Mouse (Mus musculus) erythroblast, embryonic 14.5 days (primary cell): Measurements from ENCODE around the gene Txn2. TPM values are rescaled to one million over a fixed set of nuclear protein-coding genes. Genes with fewer than 3 reads are reported as not detected.

ENCODE experiments used
- H3K27me3 ChIP-seq: 2 replicates; pipeline ENCODE4 v1.6.1; 2012; ENCODE audit warnings: inconsistent platforms; ENCODE audit not compliant: control insufficient read depth
- H3K36me3 ChIP-seq: 2 replicates; pipeline ENCODE4 v1.6.1; 2012; ENCODE audit warnings: mild to moderate bottlenecking, inconsistent platforms; ENCODE audit not compliant: control insufficient read depth
- H3K4me1 ChIP-seq: 2 replicates; pipeline ENCODE4 v1.6.1; 2012; ENCODE audit warnings: inconsistent platforms; ENCODE audit not compliant: control insufficient read depth
- H3K4me3 ChIP-seq: replicated peaks from 2 replicates; pipeline ENCODE3; 2012; ENCODE audit warnings: moderate library complexity, mild to moderate bottlenecking, inconsistent platforms
- H3K9me3 ChIP-seq: 2 replicates; pipeline ENCODE4 v1.6.1; 2012; ENCODE audit warnings: low read length, inconsistent platforms, mixed read lengths; ENCODE audit not compliant: control insufficient read depth
- GATA1 ChIP-seq: IDR thresholded peaks from 2 replicates; pipeline ENCODE4 v1.6.1; 2012; ENCODE audit warnings: low read length, inconsistent platforms, mixed read lengths
- TAL1 ChIP-seq: IDR thresholded peaks from 3 replicates; pipeline ENCODE4 v1.6.1; 2012; ENCODE audit warnings: low read length, inconsistent platforms, mixed read lengths
- polyA plus RNA-seq: library from polyadenylated mRNA; stranded (reverse); fragments of >175 nt; gene quantifications from 2 replicates; pipeline ENCODE4 v1.2.3, GENCODE M21; 2012

The Txn2 gene
- polyA plus RNA-seq, 1 experiment: 41.7 TPM

DNA sequence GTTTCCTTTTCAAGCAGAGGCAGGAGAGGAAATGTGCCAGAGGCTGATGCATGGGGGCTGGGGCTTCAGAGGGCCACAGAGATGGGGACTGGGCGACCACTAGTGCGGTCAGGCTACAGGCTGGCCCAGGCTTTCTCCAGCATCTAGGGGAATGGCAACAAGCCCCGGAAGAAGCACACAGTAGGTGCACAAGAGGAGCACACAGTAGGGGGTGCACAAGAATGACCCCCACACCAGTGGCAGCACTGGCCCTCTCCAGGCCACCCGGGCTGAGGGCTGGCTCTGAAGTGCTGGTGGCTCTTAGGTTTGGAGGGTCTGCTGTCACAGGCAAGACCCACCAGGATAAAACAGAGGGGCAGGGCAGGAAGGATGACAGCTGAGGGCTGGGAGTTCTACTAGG, 13.5 kb downstream of the Txn2 start:
- TF ChIP-seq TAL1: no peak
- no peak for TF ChIP-seq GATA1
- Histone ChIP-seq H3K27me3 (no peaks in the 10 kb centered on the region), H3K9me3 (no peaks in the 10 kb centered on the region), H3K4me3 (no peak overlapping the region), H3K36me3 (peaks cover 70% of the 10 kb centered on the region), H3K4me1 (no peaks in the 10 kb centered on the region; the same call in 1 of the 2 replicates)

- peaks cover 62% of the 10 kb centered on the region for H3K36me3 ChIP-seq
- H3K27me3 ChIP-seq: no peaks in the 10 kb centered on the region
- no peak for TF ChIP-seq TAL1
- no peak overlapping the region for H3K4me3 ChIP-seq
- no peaks in the 10 kb centered on the region; the same call in 1 of the 2 replicates for H3K4me1 ChIP-seq
- H3K9me3 ChIP-seq: no peaks in the 10 kb centered on the region
Measured at GRCm38 (mm10) chr15:77914507-77914906, 14.3 kb downstream of the Txn2 start.

- H3K27me3 ChIP-seq: no peaks in the 10 kb centered on the region
- H3K4me3 ChIP-seq: no peak overlapping the region
- TF ChIP-seq TAL1 (no peak), GATA1 (no peak)
- peaks cover 47% of the 10 kb centered on the region for H3K36me3 ChIP-seq
- H3K4me1 ChIP-seq: no peaks in the 10 kb centered on the region; the same call in 1 of the 2 replicates
- no peaks in the 10 kb centered on the region for H3K9me3 ChIP-seq
Measured at GRCm38 (mm10) chr15:77913054-77913453, 15.8 kb downstream of the Txn2 start.

- Histone ChIP-seq H3K27me3 (no peaks in the 10 kb centered on the region), H3K9me3 (no peaks in the 10 kb centered on the region), H3K4me3 (no peak overlapping the region), H3K4me1 (no peaks in the 10 kb centered on the region; the same call in 1 of the 2 replicates), H3K36me3 (peaks cover 43% of the 10 kb centered on the region)
- TF ChIP-seq TAL1 (no peak), GATA1 (no peak)
Measured at GRCm38 (mm10) chr15:77912585-77912984, 16.2 kb downstream of the Txn2 start.

GRCm38 (mm10) chr15:77912048-77912447, 16.8 kb downstream of the Txn2 start:
- no peak for TF ChIP-seq GATA1
- no peak for TF ChIP-seq TAL1
- H3K9me3 ChIP-seq: no peaks in the 10 kb centered on the region
- peaks cover 2% of the 10 kb centered on the region for H3K27me3 ChIP-seq
- no peaks in the 10 kb centered on the region; the same call in 1 of the 2 replicates for H3K4me1 ChIP-seq
- peaks cover 39% of the 10 kb centered on the region for H3K36me3 ChIP-seq
- no peak overlapping the region for H3K4me3 ChIP-seq

DNA sequence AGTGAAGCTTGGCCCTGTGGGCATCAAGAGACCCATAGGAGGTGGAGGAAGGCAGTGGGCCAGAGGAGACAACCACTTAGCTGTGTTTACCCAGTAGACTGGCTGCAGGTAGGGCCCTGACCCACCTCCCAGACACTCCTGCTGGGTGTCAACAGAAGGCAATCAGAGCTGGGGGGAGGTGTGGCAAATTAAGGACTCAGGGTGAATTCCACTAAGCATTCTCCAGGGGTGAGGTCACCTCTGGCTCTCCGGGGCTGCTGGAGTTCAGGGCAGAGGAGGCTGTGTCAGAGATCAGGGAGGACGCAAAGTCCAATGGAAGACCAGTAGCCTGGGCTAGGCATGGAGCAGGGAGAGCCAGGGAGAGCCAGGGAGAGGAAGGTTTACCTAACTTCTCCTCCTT, 17.7 kb downstream of the Txn2 start:
- H3K9me3 ChIP-seq: no peaks in the 10 kb centered on the region
- H3K36me3 ChIP-seq: peaks cover 30% of the 10 kb centered on the region
- no peaks in the 10 kb centered on the region; the same call in 1 of the 2 replicates for H3K4me1 ChIP-seq
- TF ChIP-seq GATA1 (no peak), TAL1 (no peak)
- H3K4me3 ChIP-seq: no peak overlapping the region
- peaks cover 11% of the 10 kb centered on the region for H3K27me3 ChIP-seq

- no peak overlapping the region for H3K4me3 ChIP-seq
- peaks cover 41% of the 10 kb centered on the region for H3K27me3 ChIP-seq
- H3K9me3 ChIP-seq: no peaks in the 10 kb centered on the region
- peaks cover 7% of the 10 kb centered on the region for H3K4me1 ChIP-seq
- no peaks in the 10 kb centered on the region for H3K36me3 ChIP-seq
- no peak for TF ChIP-seq GATA1
- TF ChIP-seq TAL1: no peak
Measured at GRCm38 (mm10) chr15:77907646-77908518, 20.9 kb downstream of the Txn2 start.

DNA sequence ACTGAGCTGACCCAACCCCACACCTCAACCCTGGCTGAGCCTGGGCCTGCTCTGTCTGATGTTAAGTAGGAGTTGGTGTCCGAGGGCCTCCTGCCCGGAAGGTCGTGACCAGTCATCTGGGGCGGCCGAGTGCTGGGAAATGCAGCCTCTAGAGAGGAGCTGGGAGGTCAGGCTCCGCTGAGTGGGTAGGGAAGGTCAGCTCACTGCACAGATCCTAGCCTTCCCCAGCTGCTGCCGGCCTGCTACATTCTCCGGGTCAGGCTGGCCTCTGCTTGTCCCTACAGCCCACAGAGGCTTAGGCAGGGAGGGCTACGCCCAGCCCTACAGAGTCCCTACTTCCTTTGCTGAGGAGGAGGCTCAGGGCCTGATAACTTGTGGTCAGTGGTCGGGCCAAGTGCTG, 22.3 kb downstream of the Txn2 start:
- H3K4me3 ChIP-seq: no peak overlapping the region
- TF ChIP-seq TAL1: no peak
- no peak for TF ChIP-seq GATA1
- no peaks in the 10 kb centered on the region for H3K9me3 ChIP-seq
- no peaks in the 10 kb centered on the region for H3K36me3 ChIP-seq
- peaks cover 41% of the 10 kb centered on the region for H3K27me3 ChIP-seq
- peaks cover 7% of the 10 kb centered on the region for H3K4me1 ChIP-seq

DNA sequence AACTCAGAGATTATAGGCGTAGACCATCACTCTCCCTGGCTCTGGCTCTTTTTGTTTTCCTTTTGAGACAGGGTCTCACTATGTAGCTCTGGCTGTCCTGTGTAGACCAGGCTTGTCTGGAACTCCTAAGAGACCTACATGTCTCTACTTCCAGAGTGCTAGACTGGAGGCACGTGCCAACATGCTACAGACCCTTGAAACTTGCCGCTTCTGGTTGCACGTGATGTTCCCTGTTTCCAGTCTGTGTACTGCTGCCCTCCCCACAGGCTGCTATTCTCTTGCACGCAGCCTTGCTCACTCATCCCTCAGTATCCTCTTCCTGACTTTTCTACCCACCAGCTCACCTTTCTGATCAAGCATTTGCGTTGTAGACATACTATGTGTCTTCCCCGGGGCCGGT, 22.7 kb downstream of the Txn2 start:
- Histone ChIP-seq H3K4me3 (no peak overlapping the region), H3K9me3 (no peaks in the 10 kb centered on the region), H3K27me3 (peaks cover 41% of the 10 kb centered on the region), H3K36me3 (no peaks in the 10 kb centered on the region), H3K4me1 (peaks cover 7% of the 10 kb centered on the region)
- TF ChIP-seq TAL1: no peak
- TF ChIP-seq GATA1: no peak

GRCm38 (mm10) chr15:77905275-77905970, 23.4 kb downstream of the Txn2 start:
- Histone ChIP-seq H3K27me3 (peaks cover 41% of the 10 kb centered on the region), H3K4me1 (peaks cover 7% of the 10 kb centered on the region), H3K36me3 (no peaks in the 10 kb centered on the region), H3K9me3 (no peaks in the 10 kb centered on the region), H3K4me3 (peak overlapping the region; percentile 8)
- TF ChIP-seq GATA1: no peak
- TF ChIP-seq TAL1: no peak
